ENCODE assay signal across 19 mouse cellular contexts in genomic region chr6:134210675-134211457, GRCm38 (mm10).
DNase-seq lines count a peak whose midpoint lies in the region; ATAC-seq and TF ChIP-seq lines count a peak whose summit lies in the region.
"Had no signal": no experiment of that assay in that cellular context is flagged by ENCODE, and none has a peak within 500 bp of the region (broad histone marks: within the 10 kb centered on the region; RNA-seq: fewer than 3 reads in every experiment).

No protein-coding gene starts in this region.

- no peaks in the 10 kb centered on the region for H3K27me3 ChIP-seq in heart, embryonic 14.5 days (ENCODE audit: control insufficient read depth, insufficient read depth, low read length)
- no peaks in the 10 kb centered on the region for H3K27me3 ChIP-seq in testis, adult 2 months (ENCODE audit: control insufficient read depth, insufficient read depth, low read length)
- H3K27me3 ChIP-seq in liver, postnatal 0 days (ENCODE audit: insufficient read depth, low read length) = no peaks in the 10 kb centered on the region
- H3K27me3 ChIP-seq: embryonic facial prominence, embryonic 15.5 days; hindbrain, embryonic 15.5 days; limb, embryonic 15.5 days; neural tube, embryonic 13.5 days; stomach, embryonic 15.5 days had no signal

- DNase-seq in gastrocnemius, adult 2 months = no peak
- no peak for DNase-seq in gastrocnemius, adult 8-10 months (ENCODE audit: low spot score in 2 of 2)
- no peak for DNase-seq in heart, postnatal 36 days
- no peak for DNase-seq in testis, postnatal 10 days (ENCODE audit: low spot score)
- no peak for DNase-seq in liver, postnatal 0 days
- DNase-seq: cerebellum, adult 9-10 months had no signal

- H3K27ac ChIP-seq in gastrocnemius, adult 2 months = peak overlapping the region; percentile 79
- H3K27ac ChIP-seq in heart, embryonic 14.5 days (replicated peaks in 1 of 2; ENCODE audit: control insufficient read depth in 1 of 2, insufficient read depth in 1 of 2, low read depth in 2 of 2, low read length in 2 of 2) = peak overlapping the region; percentile 73 to 75
- peak overlapping the region; percentile 35 for H3K27ac ChIP-seq in testis, adult 2 months (ENCODE audit: control insufficient read depth, insufficient read depth, low read depth, low read length)
- H3K27ac ChIP-seq in liver, postnatal 0 days (ENCODE audit: low read depth) = no peak overlapping the region
- H3K27ac ChIP-seq: embryonic facial prominence, embryonic 15.5 days; hindbrain, embryonic 15.5 days; kidney, postnatal 0 days; limb, embryonic 15.5 days; liver, embryonic 14.5 days; midbrain, embryonic 10.5 days; neural tube, embryonic 13.5 days; stomach, embryonic 15.5 days had no signal

- no peak for TF ChIP-seq POLR2A in testis, adult 2 months (IDR thresholded peaks at IDR 0.05; ENCODE audit: control insufficient read depth, low read depth, low read length)

- intact Hi-C loops in gastrocnemius, adult 2 months (cut with DNase I) = no loop called here
- intact Hi-C loops in heart, postnatal 36 days (cut with DNase I) = loop anchor here (5.0 kb wide), 1 partner anchor 249 kb away; no protein-coding TSS in a partner anchor

- TF ChIP-seq EP300 in liver, postnatal 0 days (IDR thresholded peaks at IDR 0.05; ENCODE audit: low read depth) = no peak

- no peak for ATAC-seq in heart, embryonic 14.5 days (ENCODE audit: insufficient number of reproducible peaks, insufficient read depth, low FRiP score, low read depth)
- no peak for ATAC-seq in liver, postnatal 0 days
- ATAC-seq: forebrain, embryonic 14.5 days; midbrain, embryonic 16.5 days had no signal

- WGBS in heart, embryonic 14.5 days = 28% methylated on average over 13 of the region's 13 CpGs
- WGBS in liver, postnatal 0 days (ENCODE audit: insufficient replicate concordance) = 71% methylated on average over 13 of the region's 13 CpGs

- no peaks in the 10 kb centered on the region for H3K36me3 ChIP-seq in heart, embryonic 14.5 days (ENCODE audit: control insufficient read depth, insufficient read depth, low read length)
- H3K36me3 ChIP-seq in testis, adult 2 months (ENCODE audit: control insufficient read depth, insufficient read depth, low read length) = no peaks in the 10 kb centered on the region
- H3K36me3 ChIP-seq in liver, postnatal 0 days (replicated peaks; ENCODE audit: insufficient read depth, low read length) = no peaks in the 10 kb centered on the region
- H3K36me3 ChIP-seq: embryonic facial prominence, embryonic 15.5 days; hindbrain, embryonic 15.5 days; limb, embryonic 15.5 days; midbrain, embryonic 10.5 days; neural tube, embryonic 13.5 days; stomach, embryonic 15.5 days had no signal

- peaks cover 36 to 47% of the 10 kb centered on the region in 2 experiments for H3K4me1 ChIP-seq in heart, embryonic 14.5 days (ENCODE audit: control insufficient read depth in 2 of 2, insufficient read depth in 2 of 2, low read length in 2 of 2)
- H3K4me1 ChIP-seq in testis, adult 2 months (ENCODE audit: control insufficient read depth, insufficient read depth, low read length) = peaks cover 3% of the 10 kb centered on the region
- no peaks in the 10 kb centered on the region; the same call in none of the 2 replicates for H3K4me1 ChIP-seq in liver, postnatal 0 days (ENCODE audit: insufficient read depth)

- H3K9ac ChIP-seq in heart, embryonic 14.5 days (ENCODE audit: low read length) = peak overlapping the region; percentile 49
- no peak overlapping the region for H3K9ac ChIP-seq in liver, postnatal 0 days (replicated peaks)
- H3K9ac ChIP-seq: embryonic facial prominence, embryonic 15.5 days; hindbrain, embryonic 15.5 days; limb, embryonic 15.5 days; liver, embryonic 14.5 days; neural tube, embryonic 13.5 days; stomach, embryonic 15.5 days had no signal

- TF ChIP-seq CTCF in gastrocnemius, adult 2 months (IDR thresholded peaks at IDR 0.05) = no peak
- no peak for TF ChIP-seq CTCF in testis, adult 2 months (IDR thresholded peaks at IDR 0.05; ENCODE audit: control insufficient read depth, insufficient read depth, insufficient replicate concordance, low read depth, low read length)
- no peak for TF ChIP-seq CTCF in liver, postnatal 0 days (IDR thresholded peaks at IDR 0.05; ENCODE audit: low read depth)

- H3K4me3 ChIP-seq in gastrocnemius, adult 2 months = peak overlapping the region; percentile 23; the same call in 1 of the 2 replicates
- H3K4me3 ChIP-seq in heart, embryonic 14.5 days (ENCODE audit: control insufficient read depth in 1 of 2, insufficient read depth in 1 of 2, low read depth in 1 of 2, low read length in 2 of 2) = no peak overlapping the region
- H3K4me3 ChIP-seq in testis, adult 2 months (ENCODE audit: control insufficient read depth, low read depth, low read length) = no peak overlapping the region
- no peak overlapping the region for H3K4me3 ChIP-seq in liver, postnatal 0 days (ENCODE audit: low read depth, low read length)
- H3K4me3 ChIP-seq: embryonic facial prominence, embryonic 15.5 days; hindbrain, embryonic 15.5 days; limb, embryonic 15.5 days; midbrain, embryonic 10.5 days; myocyte; neural tube, embryonic 13.5 days; stomach, embryonic 15.5 days had no signal

- peak overlapping the region; percentile 47 for H3K4me2 ChIP-seq in heart, embryonic 14.5 days (ENCODE audit: low read length)
- no peak overlapping the region for H3K4me2 ChIP-seq in liver, postnatal 0 days (ENCODE audit: low read depth, low read length)
- H3K4me2 ChIP-seq: embryonic facial prominence, embryonic 15.5 days; hindbrain, embryonic 15.5 days; limb, embryonic 15.5 days; neural tube, embryonic 13.5 days; stomach, embryonic 15.5 days had no signal

- no peaks in the 10 kb centered on the region for H3K9me3 ChIP-seq in heart, embryonic 14.5 days (ENCODE audit: control insufficient read depth, low read length)
- H3K9me3 ChIP-seq in liver, postnatal 0 days (ENCODE audit: low read length) = no peaks in the 10 kb centered on the region
- H3K9me3 ChIP-seq: embryonic facial prominence, embryonic 15.5 days; hindbrain, embryonic 15.5 days; limb, embryonic 15.5 days; midbrain, embryonic 10.5 days; neural tube, embryonic 13.5 days; stomach, embryonic 15.5 days had no signal
